Mouse (Mus musculus): ENCODE results near the gene Ubr3. TPM values are rescaled to one million over a fixed set of nuclear protein-coding genes. Genes with fewer than 3 reads are reported as not detected.

Gene Ubr3
- polyA plus RNA-seq (2012; rRNA removed) (6.4 and 8.0 TPM in 2 replicates), polyA plus RNA-seq (2014; fragmentation: Nextera tagmentation; extraction: Ambion mirVana) (5.8 and 5.9 TPM in 2 replicates)

DNA sequence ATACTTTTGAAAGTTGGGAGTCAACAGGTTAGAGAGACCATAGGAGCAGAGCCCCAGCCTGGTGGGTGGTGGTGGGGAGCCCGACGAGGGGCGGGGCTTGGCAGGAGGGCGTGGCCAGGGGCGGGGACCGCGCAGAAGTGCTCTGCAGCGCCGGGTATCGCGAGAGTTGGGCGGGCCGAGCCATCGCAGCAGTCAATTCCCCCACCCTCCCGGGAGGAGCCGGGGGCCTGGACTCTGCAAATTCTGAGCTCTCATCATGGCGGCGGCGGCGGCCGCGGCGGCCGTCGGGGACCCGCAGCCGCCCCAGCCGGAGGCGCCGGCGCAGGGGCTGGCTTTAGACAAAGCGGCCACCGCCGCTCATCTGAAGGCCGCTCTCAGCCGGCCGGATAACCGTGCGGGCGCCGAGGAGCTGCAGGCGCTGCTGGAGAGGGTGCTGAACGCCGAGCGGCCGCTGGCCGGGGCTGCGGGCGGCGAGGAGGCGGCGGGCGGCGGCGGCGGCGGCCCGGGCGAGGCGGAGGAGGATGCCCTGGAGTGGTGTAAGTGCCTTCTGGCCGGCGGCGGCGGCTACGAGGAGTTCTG, at the start of gene Ubr3:
Gene Ubr3, plus strand, starts transcription at position 208 of the 579 bp plus-strand sequence.
- no peaks in the 10 kb centered on the region for H3K36me3 ChIP-seq (replicated peaks; ENCODE audit: control insufficient read depth, insufficient read depth, low read depth)
- no peaks in the 10 kb centered on the region for H3K9me3 ChIP-seq (ENCODE audit: control insufficient read depth, low read length)
- H3K4me1 ChIP-seq (replicated peaks; ENCODE audit: control insufficient read depth in 2 of 2, insufficient read depth in 2 of 2, low read length in 1 of 2) = peaks cover 14 to 16% of the 10 kb centered on the region in 2 experiments
- H3K4me3 ChIP-seq (ENCODE audit: insufficient read depth in 1 of 2, low read depth in 2 of 2, low read length in 2 of 2) = peak within 1 kb of the TSS; percentile 93
- peak within 1 kb of the TSS; percentile 98 for H3K9ac ChIP-seq (replicated peaks)
- H3K27me3 ChIP-seq (ENCODE audit: control insufficient read depth, insufficient read depth, low read length) = no peaks in the 10 kb centered on the region
- TF ChIP-seq CTCF (IDR thresholded peaks at IDR 0.05; ENCODE audit: low read depth) (no peak), EP300 (IDR thresholded peaks at IDR 0.05; ENCODE audit: low read depth) (peak; percentile 69)
- under 1% methylated on average over 65 of the region's 65 CpGs for WGBS (ENCODE audit: insufficient replicate concordance)
- ATAC-seq (ENCODE audit: insufficient read depth) (peak; percentile 96), DNase-seq (ENCODE audit: low read depth in 3 of 3, low spot score in 3 of 3) (peak; percentile 93 to 94 (median 93))
- H3K27ac ChIP-seq = peak within 1 kb of the TSS; percentile 80
- peak within 1 kb of the TSS; percentile 97 for H3K4me2 ChIP-seq (ENCODE audit: low read depth)

DNA sequence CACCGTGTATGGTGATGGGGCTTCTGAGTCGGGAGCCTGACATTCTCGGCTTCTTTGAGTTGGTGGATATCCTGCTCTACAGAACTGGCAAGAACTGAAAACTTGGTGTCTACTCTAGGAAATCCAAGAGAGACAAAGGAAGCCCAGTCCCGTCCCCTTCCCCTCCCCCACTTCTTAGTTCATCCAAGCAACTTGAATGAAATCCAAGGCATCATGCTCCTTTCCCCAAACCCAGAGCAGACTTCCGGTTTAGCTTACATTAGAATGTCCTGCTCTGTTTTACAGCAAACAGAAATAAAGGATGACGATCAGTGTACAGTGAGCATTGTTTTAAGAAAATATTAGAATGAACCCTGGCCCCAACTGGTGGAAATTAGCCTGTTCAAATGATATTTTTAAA, 47.8 kb upstream of the Ubr3 start:
- no peak overlapping the region for H3K4me3 ChIP-seq (ENCODE audit: insufficient read depth in 1 of 2, low read depth in 2 of 2, low read length in 2 of 2)
- H3K9me3 ChIP-seq (ENCODE audit: control insufficient read depth, low read length) = no peaks in the 10 kb centered on the region
- H3K4me1 ChIP-seq (replicated peaks; ENCODE audit: control insufficient read depth in 2 of 2, insufficient read depth in 2 of 2, low read length in 1 of 2) = peaks cover 0 to 6% of the 10 kb centered on the region in 2 experiments; a peak in 2 of 4 replicates
- DNase-seq (ENCODE audit: low read depth in 3 of 3, low spot score in 3 of 3) = no peak
- no peak for TF ChIP-seq EP300 (IDR thresholded peaks at IDR 0.05; ENCODE audit: low read depth)
- no peak for TF ChIP-seq CTCF (IDR thresholded peaks at IDR 0.05; ENCODE audit: low read depth)
- ATAC-seq (ENCODE audit: insufficient read depth) = no peak
- H3K4me2 ChIP-seq (ENCODE audit: low read depth) = no peak overlapping the region
- H3K36me3 ChIP-seq (replicated peaks; ENCODE audit: control insufficient read depth, insufficient read depth, low read depth) = no peaks in the 10 kb centered on the region
- no peak overlapping the region for H3K9ac ChIP-seq (replicated peaks)
- H3K27me3 ChIP-seq (ENCODE audit: control insufficient read depth, insufficient read depth, low read length) = no peaks in the 10 kb centered on the region
- no peak overlapping the region for H3K27ac ChIP-seq
- WGBS (ENCODE audit: insufficient replicate concordance) = 58% methylated on average over 6 of the region's 6 CpGs

DNA sequence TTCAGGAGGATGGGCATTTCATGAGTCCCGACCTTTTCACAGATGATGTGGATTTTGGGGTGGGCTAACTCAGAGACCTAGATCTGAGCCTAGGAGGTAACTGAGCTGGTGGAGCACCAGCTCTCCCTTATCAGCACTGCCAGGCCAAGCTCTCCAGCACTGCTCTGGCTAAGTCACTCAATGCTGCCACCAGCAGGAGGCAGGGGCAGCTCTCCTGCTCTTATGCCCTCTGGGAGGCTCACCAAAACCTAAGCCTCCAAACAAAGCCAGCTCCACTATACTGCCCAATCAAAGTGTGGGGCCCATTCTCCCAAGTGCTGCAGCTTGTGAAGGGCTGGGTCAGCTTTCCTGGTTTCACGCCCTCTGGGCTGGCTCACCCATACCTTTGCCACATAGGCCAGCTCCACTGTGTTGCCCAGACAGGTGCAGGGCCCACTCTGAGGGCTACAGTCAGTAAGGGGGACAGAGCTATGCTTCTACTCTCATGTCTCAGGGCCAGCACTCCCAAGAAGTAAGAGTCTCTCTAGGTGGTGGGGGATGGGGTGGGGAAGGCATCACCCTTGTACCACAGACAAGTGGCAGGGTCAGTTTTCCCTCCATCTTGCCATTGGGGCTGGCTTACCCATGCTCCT, 45.5 kb upstream of the Ubr3 start:
- H3K4me1 ChIP-seq (replicated peaks; ENCODE audit: control insufficient read depth in 2 of 2, insufficient read depth in 2 of 2, low read length in 1 of 2) = peaks cover 11 to 19% of the 10 kb centered on the region in 2 experiments
- H3K9me3 ChIP-seq (ENCODE audit: control insufficient read depth, low read length) = no peaks in the 10 kb centered on the region
- no peak overlapping the region for H3K27ac ChIP-seq
- no peaks in the 10 kb centered on the region for H3K36me3 ChIP-seq (replicated peaks; ENCODE audit: control insufficient read depth, insufficient read depth, low read depth)
- ATAC-seq (ENCODE audit: insufficient read depth) (peak; percentile 78), DNase-seq (ENCODE audit: low read depth in 3 of 3, low spot score in 3 of 3) (peak in 2 of 3 experiments; percentile 41 to 44)
- 54% methylated on average over 2 of the region's 2 CpGs for WGBS (ENCODE audit: insufficient replicate concordance)
- TF ChIP-seq CTCF (IDR thresholded peaks at IDR 0.05; ENCODE audit: low read depth) = peak; percentile 83
- TF ChIP-seq EP300 (IDR thresholded peaks at IDR 0.05; ENCODE audit: low read depth) = no peak
- H3K4me3 ChIP-seq (ENCODE audit: insufficient read depth in 1 of 2, low read depth in 2 of 2, low read length in 2 of 2) = no peak overlapping the region
- no peak overlapping the region for H3K9ac ChIP-seq (replicated peaks)
- H3K4me2 ChIP-seq (ENCODE audit: low read depth) = no peak overlapping the region
- no peaks in the 10 kb centered on the region for H3K27me3 ChIP-seq (ENCODE audit: control insufficient read depth, insufficient read depth, low read length)

DNA sequence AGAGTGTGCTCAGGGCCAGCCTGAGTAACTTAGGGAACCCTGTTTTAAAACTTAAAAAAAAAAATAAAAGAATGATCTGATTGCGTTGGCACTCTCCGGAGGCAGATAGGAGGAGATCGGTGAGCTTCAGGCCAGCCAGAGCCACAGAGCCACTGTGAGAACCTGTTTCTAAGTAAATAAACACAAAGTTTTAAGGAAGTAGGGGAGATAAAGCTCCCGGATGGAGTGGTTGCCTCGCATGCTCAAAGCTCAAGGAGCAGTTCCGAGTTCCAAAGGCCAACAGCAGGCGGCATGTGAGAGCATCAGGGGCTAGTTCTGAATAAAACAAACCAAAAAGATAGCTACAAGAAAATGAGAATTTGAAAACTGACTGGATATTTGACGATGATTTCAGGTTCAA, 40.7 kb upstream of the Ubr3 start:
- ATAC-seq (ENCODE audit: insufficient read depth) = no peak
- TF ChIP-seq CTCF (IDR thresholded peaks at IDR 0.05; ENCODE audit: low read depth) = peak; percentile 56
- no peak for TF ChIP-seq EP300 (IDR thresholded peaks at IDR 0.05; ENCODE audit: low read depth)
- no peak overlapping the region for H3K9ac ChIP-seq (replicated peaks)

DNA sequence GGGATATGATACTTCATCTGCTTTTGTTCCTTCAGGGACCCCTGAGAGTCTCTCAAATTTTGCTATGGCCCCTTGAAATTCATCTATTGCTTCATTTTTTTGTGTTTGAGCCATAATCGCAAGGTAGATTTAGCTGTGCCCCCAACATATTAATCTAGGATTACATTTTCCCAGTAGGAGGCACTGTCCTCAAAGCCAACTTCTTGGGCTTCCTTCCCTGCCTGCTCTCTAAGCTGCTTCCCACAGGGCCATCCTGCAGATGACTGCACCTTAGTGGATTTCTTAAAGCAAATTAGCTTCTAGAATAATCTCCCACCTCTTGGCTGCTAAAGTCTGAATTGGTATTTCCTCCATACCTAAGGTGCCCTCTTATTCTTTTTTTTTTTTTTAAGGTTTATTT, 39.2 kb upstream of the Ubr3 start:
- TF ChIP-seq CTCF (IDR thresholded peaks at IDR 0.05; ENCODE audit: low read depth) = peak; percentile 52
- TF ChIP-seq EP300 (IDR thresholded peaks at IDR 0.05; ENCODE audit: low read depth) = no peak
- no peak overlapping the region for H3K27ac ChIP-seq
- DNase-seq (ENCODE audit: low read depth in 3 of 3, low spot score in 3 of 3) (no peak), ATAC-seq (ENCODE audit: insufficient read depth) (no peak)
- no peak overlapping the region for H3K9ac ChIP-seq (replicated peaks)
- H3K4me3 ChIP-seq (ENCODE audit: insufficient read depth in 1 of 2, low read depth in 2 of 2, low read length in 2 of 2) = no peak overlapping the region
- no peak overlapping the region for H3K4me2 ChIP-seq (ENCODE audit: low read depth)
- H3K36me3 ChIP-seq (replicated peaks; ENCODE audit: control insufficient read depth, insufficient read depth, low read depth) = no peaks in the 10 kb centered on the region
- H3K4me1 ChIP-seq (replicated peaks; ENCODE audit: control insufficient read depth in 2 of 2, insufficient read depth in 2 of 2, low read length in 1 of 2) = peaks cover 16 to 18% of the 10 kb centered on the region in 2 experiments
- no peaks in the 10 kb centered on the region for H3K27me3 ChIP-seq (ENCODE audit: control insufficient read depth, insufficient read depth, low read length)
- 80% methylated on average over 1 of the region's 1 CpGs for WGBS (ENCODE audit: insufficient replicate concordance)
- H3K9me3 ChIP-seq (ENCODE audit: control insufficient read depth, low read length) = no peaks in the 10 kb centered on the region

More for the DNA sequence above, 40.7 kb upstream of the Ubr3 start:
- H3K36me3 ChIP-seq (replicated peaks; ENCODE audit: control insufficient read depth, insufficient read depth, low read depth) = no peaks in the 10 kb centered on the region
- no peak overlapping the region for H3K4me3 ChIP-seq (ENCODE audit: insufficient read depth in 1 of 2, low read depth in 2 of 2, low read length in 2 of 2)
- peak in 1 of 3 experiments; percentile 26 for DNase-seq (ENCODE audit: low read depth in 3 of 3, low spot score in 3 of 3)
- H3K27ac ChIP-seq = no peak overlapping the region
- no peaks in the 10 kb centered on the region for H3K27me3 ChIP-seq (ENCODE audit: control insufficient read depth, insufficient read depth, low read length)
- H3K4me1 ChIP-seq (replicated peaks; ENCODE audit: control insufficient read depth in 2 of 2, insufficient read depth in 2 of 2, low read length in 1 of 2) = peaks cover 14 to 20% of the 10 kb centered on the region in 2 experiments
- H3K4me2 ChIP-seq (ENCODE audit: low read depth) = peak overlapping the region; percentile 15; the same call in 1 of the 2 replicates
- H3K9me3 ChIP-seq (ENCODE audit: control insufficient read depth, low read length) = no peaks in the 10 kb centered on the region
- 16% methylated on average over 8 of the region's 8 CpGs for WGBS (ENCODE audit: insufficient replicate concordance)
